Mouse (Mus musculus): ENCODE measurements around the gene Cep112. TPM values are rescaled to one million over a fixed set of nuclear protein-coding genes. Genes with fewer than 3 reads are reported as not detected.

Gene Cep112
- polyA plus RNA-seq, 1 experiment from 2014 or later, result 14.0 TPM

GRCm38 (mm10) chr11:108836706-108837105, 411.7 kb downstream of the Cep112 start:
- Histone ChIP-seq H3K4me2 (no peak overlapping the region), H3K27me3 (replicated peaks) (no peaks in the 10 kb centered on the region), H3K9ac (no peak overlapping the region), H3K36me3 (no peaks in the 10 kb centered on the region), H3K27ac (no peak overlapping the region), H3K4me3 (replicated peaks) (no peak overlapping the region), H3K4me1 (no peaks in the 10 kb centered on the region), H3K9me3 (no peaks in the 10 kb centered on the region)
- WGBS, result 88% methylated on average over 4 of the region's 4 CpGs
- ATAC-seq (ENCODE audit: insufficient read depth, low FRiP score, low read depth), result no peak

GRCm38 (mm10) chr11:108840195-108840594, 415.2 kb downstream of the Cep112 start:
- Histone ChIP-seq H3K27me3 (replicated peaks) (no peaks in the 10 kb centered on the region), H3K9ac (no peak overlapping the region), H3K36me3 (no peaks in the 10 kb centered on the region), H3K9me3 (no peaks in the 10 kb centered on the region), H3K4me2 (no peak overlapping the region), H3K4me3 (replicated peaks) (no peak overlapping the region), H3K27ac (no peak overlapping the region), H3K4me1 (no peaks in the 10 kb centered on the region)
- WGBS, result 77% methylated on average over 3 of the region's 3 CpGs
- ATAC-seq (ENCODE audit: insufficient read depth, low FRiP score, low read depth), result no peak

- no peak for ATAC-seq (ENCODE audit: insufficient read depth, low FRiP score, low read depth)
- Histone ChIP-seq H3K27ac (no peak overlapping the region), H3K9me3 (no peaks in the 10 kb centered on the region), H3K27me3 (replicated peaks) (no peaks in the 10 kb centered on the region), H3K36me3 (no peaks in the 10 kb centered on the region), H3K9ac (no peak overlapping the region), H3K4me2 (no peak overlapping the region), H3K4me1 (no peaks in the 10 kb centered on the region), H3K4me3 (replicated peaks) (no peak overlapping the region)
- WGBS, result 46% methylated on average over 2 of the region's 2 CpGs
Observed at GRCm38 (mm10) chr11:108842765-108843164, 417.8 kb downstream of the Cep112 start.

DNA sequence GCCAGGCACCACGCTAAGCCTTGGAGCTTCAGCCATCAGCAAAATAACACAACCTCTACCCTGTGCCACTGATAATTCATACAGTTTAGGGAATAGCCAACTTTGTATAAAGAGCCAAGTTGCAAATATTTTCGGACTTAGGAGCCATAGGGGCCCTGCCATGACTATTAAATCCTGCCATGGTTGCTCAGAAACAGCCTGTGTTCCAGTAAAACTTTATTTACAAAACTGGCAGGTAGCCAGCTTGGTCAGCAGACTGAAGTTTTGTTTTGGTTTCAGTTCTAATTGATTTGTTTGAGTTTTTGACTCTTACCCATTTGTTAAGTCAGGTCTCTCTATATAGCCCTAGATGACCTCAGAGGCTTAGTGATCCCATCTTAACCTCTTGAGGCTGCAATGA, 421.0 kb downstream of the Cep112 start:
- WGBS, result 44% methylated on average over 2 of the region's 2 CpGs
- Histone ChIP-seq H3K9me3 (no peaks in the 10 kb centered on the region), H3K27me3 (replicated peaks) (no peaks in the 10 kb centered on the region)

DNA sequence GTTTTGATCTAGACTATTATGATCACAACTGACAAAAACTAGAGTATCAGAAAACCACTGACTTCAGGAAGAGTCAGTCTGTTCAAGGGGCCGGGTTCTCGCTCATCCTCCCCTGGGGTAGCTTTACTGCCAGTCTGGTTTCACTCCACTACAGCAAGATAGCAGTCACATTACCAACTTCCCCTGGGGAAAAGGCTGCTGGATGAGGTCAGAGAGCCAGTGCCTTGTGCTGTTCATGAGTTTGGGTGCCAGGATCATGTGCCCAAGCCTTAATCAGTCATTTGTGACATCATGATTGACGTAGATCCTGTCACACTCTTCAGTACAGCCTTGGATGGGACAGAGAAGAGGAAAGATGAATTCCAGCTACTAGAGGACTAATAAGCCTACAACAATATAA, 421.5 kb downstream of the Cep112 start:
- Histone ChIP-seq H3K4me2 (no peak overlapping the region), H3K36me3 (no peaks in the 10 kb centered on the region), H3K27me3 (replicated peaks) (no peaks in the 10 kb centered on the region), H3K9me3 (no peaks in the 10 kb centered on the region), H3K4me1 (no peaks in the 10 kb centered on the region), H3K9ac (no peak overlapping the region), H3K27ac (no peak overlapping the region), H3K4me3 (replicated peaks) (no peak overlapping the region)
- WGBS, result 78% methylated on average over 3 of the region's 3 CpGs
- ATAC-seq (ENCODE audit: insufficient read depth, low FRiP score, low read depth), result no peak

More for the DNA sequence above, 421.0 kb downstream of the Cep112 start:
- H3K4me3 ChIP-seq (replicated peaks), result no peak overlapping the region
- H3K4me2 ChIP-seq, result no peak overlapping the region
- no peaks in the 10 kb centered on the region for H3K4me1 ChIP-seq
- no peak for ATAC-seq (ENCODE audit: insufficient read depth, low FRiP score, low read depth)
- H3K9ac ChIP-seq, result no peak overlapping the region
- H3K36me3 ChIP-seq, result no peaks in the 10 kb centered on the region
- H3K27ac ChIP-seq, result no peak overlapping the region

- H3K4me3 ChIP-seq (replicated peaks), result no peak overlapping the region
- H3K36me3 ChIP-seq, result no peaks in the 10 kb centered on the region
- H3K9me3 ChIP-seq, result no peaks in the 10 kb centered on the region
- no peak for ATAC-seq (ENCODE audit: insufficient read depth, low FRiP score, low read depth)
- no peaks in the 10 kb centered on the region for H3K27me3 ChIP-seq (replicated peaks)
- no peak overlapping the region for H3K4me2 ChIP-seq
- H3K4me1 ChIP-seq, result no peaks in the 10 kb centered on the region
- H3K9ac ChIP-seq, result no peak overlapping the region
- WGBS, result 85% methylated on average over 1 of the region's 1 CpGs
- H3K27ac ChIP-seq, result no peak overlapping the region
Observed at GRCm38 (mm10) chr11:108851771-108852170, 426.8 kb downstream of the Cep112 start.

DNA sequence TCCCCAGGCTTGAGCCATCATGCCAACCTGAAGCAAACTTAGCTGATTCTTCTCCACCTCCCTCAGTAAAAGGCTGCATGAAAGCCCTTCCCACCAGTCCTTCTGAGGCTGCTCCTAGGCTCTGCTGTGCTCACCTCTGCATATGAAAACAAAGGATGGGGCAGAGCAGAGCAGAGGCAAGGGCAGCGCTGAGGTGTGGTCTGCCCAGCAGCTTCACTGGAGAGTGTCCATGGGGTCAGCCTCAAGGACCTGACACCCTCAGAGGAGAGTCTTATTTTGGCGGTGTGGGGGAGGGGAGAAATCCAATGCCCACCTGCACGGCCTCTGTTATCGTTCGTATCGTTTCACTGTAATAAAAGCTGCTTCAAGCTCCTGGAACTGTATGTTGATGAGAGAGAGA, 432.3 kb downstream of the Cep112 start:
- ATAC-seq (ENCODE audit: insufficient read depth, low FRiP score, low read depth), result no peak
- no peak overlapping the region for H3K9ac ChIP-seq
- 29% methylated on average over 6 of the region's 6 CpGs for WGBS
- H3K36me3 ChIP-seq, result no peaks in the 10 kb centered on the region
- H3K4me1 ChIP-seq, result 0 out of 2 replicates have a peak, but pooled peaks cover 2% of the 10 kb centered on the region
- H3K4me2 ChIP-seq, result no peak overlapping the region
- no peak overlapping the region for H3K27ac ChIP-seq
- H3K4me3 ChIP-seq (replicated peaks), result no peak overlapping the region
- no peaks in the 10 kb centered on the region for H3K9me3 ChIP-seq
- no peaks in the 10 kb centered on the region for H3K27me3 ChIP-seq (replicated peaks)

- no peak; the same call in 1 of the 2 replicates for ATAC-seq (ENCODE audit: insufficient read depth, low FRiP score, low read depth)
- no peak overlapping the region for H3K4me3 ChIP-seq (replicated peaks)
- H3K36me3 ChIP-seq, result no peaks in the 10 kb centered on the region
- no peak overlapping the region for H3K27ac ChIP-seq
- 0 out of 2 replicates have a peak, but pooled peaks cover 2% of the 10 kb centered on the region for H3K4me1 ChIP-seq
- H3K9ac ChIP-seq, result no peak overlapping the region
- no peaks in the 10 kb centered on the region for H3K9me3 ChIP-seq
- 22% methylated on average over 7 of the region's 7 CpGs for WGBS
- no peak overlapping the region for H3K4me2 ChIP-seq
- no peaks in the 10 kb centered on the region for H3K27me3 ChIP-seq (replicated peaks)
Observed at GRCm38 (mm10) chr11:108857678-108858338, 432.8 kb downstream of the Cep112 start.

- no peaks in the 10 kb centered on the region for H3K9me3 ChIP-seq
- no peak overlapping the region for H3K4me2 ChIP-seq
- H3K27me3 ChIP-seq (replicated peaks), result no peaks in the 10 kb centered on the region
- 0 out of 2 replicates have a peak, but pooled peaks cover 2% of the 10 kb centered on the region for H3K4me1 ChIP-seq
- WGBS, result 48% methylated on average over 3 of the region's 3 CpGs
- no peak overlapping the region for H3K4me3 ChIP-seq (replicated peaks)
- no peaks in the 10 kb centered on the region for H3K36me3 ChIP-seq
- H3K9ac ChIP-seq, result no peak overlapping the region
- H3K27ac ChIP-seq, result no peak overlapping the region
- no peak for ATAC-seq (ENCODE audit: insufficient read depth, low FRiP score, low read depth)
Observed at GRCm38 (mm10) chr11:108858339-108858804, 433.4 kb downstream of the Cep112 start.

- no peak overlapping the region for H3K27ac ChIP-seq
- WGBS, result 86% methylated on average over 6 of the region's 6 CpGs
Observed at GRCm38 (mm10) chr11:108858846-108859245, 433.9 kb downstream of the Cep112 start.

GRCm38 (mm10) chr11:108862360-108862759, 437.4 kb downstream of the Cep112 start:
- Histone ChIP-seq H3K4me1 (0 out of 2 replicates have a peak, but pooled peaks cover 2% of the 10 kb centered on the region), H3K27me3 (replicated peaks) (no peaks in the 10 kb centered on the region), H3K9ac (no peak overlapping the region), H3K9me3 (no peaks in the 10 kb centered on the region), H3K4me2 (no peak overlapping the region), H3K4me3 (replicated peaks) (no peak overlapping the region), H3K27ac (no peak overlapping the region), H3K36me3 (no peaks in the 10 kb centered on the region)
- no peak for ATAC-seq (ENCODE audit: insufficient read depth, low FRiP score, low read depth)
- 64% methylated on average over 6 of the region's 6 CpGs for WGBS

More at GRCm38 (mm10) chr11:108858846-108859245, 433.9 kb downstream of the Cep112 start:
- ATAC-seq (ENCODE audit: insufficient read depth, low FRiP score, low read depth), result no peak
- no peaks in the 10 kb centered on the region for H3K27me3 ChIP-seq (replicated peaks)
- 0 out of 2 replicates have a peak, but pooled peaks cover 2% of the 10 kb centered on the region for H3K4me1 ChIP-seq
- no peaks in the 10 kb centered on the region for H3K9me3 ChIP-seq
- no peaks in the 10 kb centered on the region for H3K36me3 ChIP-seq
- no peak overlapping the region for H3K9ac ChIP-seq
- no peak overlapping the region for H3K4me2 ChIP-seq
- no peak overlapping the region for H3K4me3 ChIP-seq (replicated peaks)

DNA sequence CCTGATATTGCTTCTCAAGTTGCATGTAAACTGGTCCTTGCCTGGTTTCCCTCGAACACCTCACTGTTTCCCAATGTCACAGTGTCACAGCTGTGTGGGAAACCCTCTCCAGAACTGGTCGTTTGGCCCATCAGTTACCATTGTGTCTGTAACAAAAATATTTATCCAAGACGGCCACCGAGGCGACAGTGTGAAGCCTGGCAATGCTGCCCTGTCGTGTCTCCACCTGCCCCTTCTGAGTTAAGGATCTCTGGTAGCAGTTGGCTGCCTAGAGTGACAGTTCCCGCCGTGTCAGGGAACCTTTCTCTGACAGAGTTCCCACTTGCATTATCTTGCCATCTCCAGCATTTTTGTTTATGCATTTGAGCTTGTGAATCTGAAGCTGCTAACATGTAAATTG, 440.8 kb downstream of the Cep112 start:
- H3K36me3 ChIP-seq, result no peaks in the 10 kb centered on the region
- no peak overlapping the region for H3K4me2 ChIP-seq
- H3K4me1 ChIP-seq, result no peaks in the 10 kb centered on the region
- no peaks in the 10 kb centered on the region for H3K27me3 ChIP-seq (replicated peaks)
- no peak for ATAC-seq (ENCODE audit: insufficient read depth, low FRiP score, low read depth)
- H3K27ac ChIP-seq, result no peak overlapping the region
- H3K9ac ChIP-seq, result no peak overlapping the region
- no peak overlapping the region for H3K4me3 ChIP-seq (replicated peaks)
- H3K9me3 ChIP-seq, result no peaks in the 10 kb centered on the region
- 33% methylated on average over 8 of the region's 8 CpGs for WGBS
